Mouse (Mus musculus) 3T3-L1 (cell line): Measurements from ENCODE around the gene Tmem151b.

Experiments used
- DNase-seq: peaks from one replicate; pipeline ENCODE4 v3.0.0-alpha.2; 2015; ENCODE audit warnings: low read depth, low spot score

Gene Tmem151b

GRCm38 (mm10) chr17:45545278-45545961 lies 4.1 kb downstream of the Tmem151b start:
- no peak for DNase-seq

DNA sequence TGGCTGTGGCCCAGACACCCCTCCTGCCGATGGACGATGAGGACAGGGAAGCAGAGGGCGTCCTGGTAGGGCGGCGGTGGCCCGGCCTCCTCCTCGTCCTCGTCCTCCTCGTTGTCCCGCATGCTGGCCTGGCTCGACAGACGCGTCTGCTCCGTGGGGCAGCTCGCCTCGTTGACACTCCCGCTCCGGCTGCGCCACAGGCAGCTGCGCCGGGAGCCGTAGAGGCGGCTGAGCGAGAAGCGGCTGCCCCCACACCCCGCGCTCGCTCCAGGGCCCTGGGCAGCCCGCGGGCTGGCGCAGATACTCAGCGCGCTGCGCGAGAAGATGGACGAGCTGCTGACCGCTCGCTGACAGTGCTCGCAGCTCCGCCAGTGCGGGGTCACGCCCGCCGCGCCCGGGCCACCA lies 4.6 kb downstream of the Tmem151b start:
- no peak for DNase-seq

- DNase-seq: no peak
Measured at GRCm38 (mm10) chr17:45544001-45544872, 5.2 kb downstream of the Tmem151b start.

DNA sequence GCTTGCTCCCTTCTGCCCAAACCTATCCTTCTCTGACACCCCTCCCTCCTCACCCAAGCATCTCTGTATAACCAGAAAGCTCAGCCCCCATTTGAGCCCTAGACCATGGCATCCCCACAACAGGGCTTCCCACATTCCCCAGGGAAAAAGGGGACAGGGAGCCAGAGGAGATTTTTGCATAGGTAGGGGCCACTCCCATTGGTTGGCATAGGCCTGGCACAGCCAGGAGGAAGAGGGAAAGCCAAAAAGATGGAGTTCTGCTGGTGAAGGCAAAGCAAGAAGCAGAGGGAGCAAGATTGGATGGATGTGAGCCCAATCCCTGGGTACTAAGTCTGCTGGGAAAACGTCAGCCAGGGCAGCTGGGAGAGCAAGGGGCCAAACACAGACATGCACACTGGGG lies 6.4 kb downstream of the Tmem151b start:
- DNase-seq: no peak

DNA sequence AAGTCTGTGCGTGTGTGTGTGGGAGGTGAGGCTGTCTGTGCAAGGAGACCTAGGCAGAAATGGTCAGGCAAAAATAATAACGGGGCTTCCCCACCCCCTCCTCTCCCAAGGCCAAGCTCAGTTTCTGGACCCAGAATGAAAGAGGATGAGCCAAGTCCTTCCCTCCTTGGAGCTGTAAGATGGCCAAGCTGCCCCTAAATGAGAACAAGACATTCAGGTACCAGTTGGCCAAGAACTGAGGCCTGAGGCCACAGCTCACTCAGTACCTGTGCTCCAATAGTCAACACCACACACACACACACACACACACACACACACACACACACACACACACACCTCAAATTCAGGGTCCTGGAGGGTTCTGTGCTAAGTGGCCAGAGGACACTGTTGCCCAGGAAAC lies 6.8 kb downstream of the Tmem151b start:
- DNase-seq: no peak

DNA sequence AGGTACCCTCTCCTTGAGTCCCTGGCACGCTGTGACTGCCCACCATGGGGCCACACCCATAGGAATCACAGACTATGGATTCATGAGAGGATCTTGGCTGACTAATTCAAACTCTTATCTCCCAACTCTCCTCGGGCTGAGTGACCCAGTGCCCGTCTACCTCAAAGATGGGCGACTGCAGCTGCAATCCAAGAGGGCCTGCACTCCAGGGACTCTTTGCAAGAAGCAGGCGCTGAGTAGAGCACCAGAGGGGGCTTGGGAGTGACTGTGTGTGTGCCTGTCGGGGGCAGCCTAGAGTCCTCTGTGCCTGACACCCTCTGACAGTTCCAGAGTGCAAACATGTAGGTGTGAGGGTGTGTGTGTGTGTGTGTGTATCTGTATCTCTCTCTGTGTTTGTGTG lies 7.3 kb downstream of the Tmem151b start:
- DNase-seq: no peak

GRCm38 (mm10) chr17:45539664-45540063 lies 9.8 kb downstream of the Tmem151b start:
- no peak for DNase-seq

GRCm38 (mm10) chr17:45538394-45538793 lies 11.1 kb downstream of the Tmem151b start:
- no peak for DNase-seq

DNA sequence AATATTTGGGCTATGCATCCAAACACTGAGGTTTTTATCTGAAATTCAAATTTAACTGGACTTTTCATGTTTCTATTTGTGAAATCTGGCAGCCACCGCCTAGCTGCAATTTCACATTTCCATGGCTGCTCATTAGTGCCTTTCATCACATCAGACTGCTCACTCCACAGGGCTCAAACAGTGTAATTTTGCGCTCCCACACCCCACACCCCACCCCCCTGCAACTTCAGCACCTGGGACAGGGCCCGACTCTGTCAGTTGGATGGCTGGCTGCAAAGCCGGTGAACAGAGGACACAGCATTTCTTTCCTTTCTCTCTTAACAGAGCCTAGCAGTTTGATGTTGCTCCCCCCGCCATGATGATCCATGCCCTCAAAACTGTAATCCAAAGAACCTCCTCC lies 13.2 kb downstream of the Tmem151b start:
- no peak for DNase-seq

GRCm38 (mm10) chr17:45532896-45533295 lies 16.6 kb downstream of the Tmem151b start:
- DNase-seq: no peak

- DNase-seq: no peak
Measured at GRCm38 (mm10) chr17:45530346-45530782, 19.1 kb downstream of the Tmem151b start.

DNA sequence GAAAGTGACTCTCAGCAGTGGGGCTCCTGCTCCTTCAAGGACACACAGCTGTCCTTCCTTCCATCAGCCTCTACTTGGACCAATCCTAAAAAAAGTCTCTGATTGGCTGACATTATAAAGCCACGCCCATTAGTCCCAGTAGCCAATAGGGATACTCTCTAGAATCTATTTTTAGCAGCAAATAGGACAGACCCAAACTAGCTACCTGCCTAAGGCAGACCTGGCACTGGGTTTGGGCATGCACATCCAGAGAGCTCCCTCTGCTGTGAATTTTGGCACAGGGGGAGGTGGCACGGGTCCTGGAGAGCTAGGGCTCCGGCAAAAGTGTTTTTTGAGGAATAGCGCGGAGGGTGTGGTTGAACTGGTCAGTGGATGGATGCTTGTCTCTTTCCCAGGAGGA lies 22.9 kb downstream of the Tmem151b start:
- no peak for DNase-seq

DNA sequence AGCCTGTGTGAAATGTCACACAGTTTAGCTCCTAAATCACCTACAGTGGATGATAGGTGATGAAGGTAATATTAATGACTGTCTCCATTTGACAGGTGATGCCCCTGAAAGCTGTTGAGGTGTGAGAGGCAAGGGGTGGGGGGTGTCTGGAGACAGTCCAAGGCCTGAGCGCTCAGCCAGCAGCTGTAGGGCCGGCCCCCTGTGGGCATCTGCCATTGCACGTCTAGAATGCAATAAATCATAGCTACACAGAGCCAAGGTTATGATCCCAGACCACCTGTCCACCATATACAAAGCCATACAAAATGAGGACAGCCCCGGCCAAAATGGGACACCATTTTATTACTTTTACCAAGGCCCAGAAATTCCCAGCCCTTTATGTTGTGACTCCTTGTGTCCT lies 24.5 kb downstream of the Tmem151b start:
- no peak for DNase-seq

DNA sequence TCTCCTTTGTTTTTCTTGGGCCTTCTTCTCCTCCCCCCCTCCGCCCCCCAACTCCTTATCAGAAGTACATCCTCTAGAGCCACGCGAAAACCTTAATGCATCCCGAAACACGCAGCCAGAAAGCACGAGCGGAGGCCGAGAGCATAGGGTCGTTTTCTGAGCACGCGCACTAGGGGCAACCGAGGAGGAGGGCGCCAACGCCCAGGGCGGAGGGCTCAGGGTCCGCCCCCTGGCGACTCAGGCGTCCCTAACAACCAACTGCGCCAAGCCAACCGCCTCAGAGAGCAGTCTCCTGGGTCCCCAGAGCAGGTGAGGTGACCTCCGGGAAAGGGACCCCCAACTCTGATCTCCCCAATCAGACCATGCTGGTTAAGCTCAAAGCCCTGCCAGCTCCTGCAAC lies 26.2 kb downstream of the Tmem151b start, which contains the start of gene Tcte1:
Tcte1 (plus strand) TSS at position 172 of the 400 bp plus-strand sequence.
- no peak for DNase-seq

GRCm38 (mm10) chr17:45520136-45520535 lies 29.3 kb downstream of the Tmem151b start:
- DNase-seq: no peak

DNA sequence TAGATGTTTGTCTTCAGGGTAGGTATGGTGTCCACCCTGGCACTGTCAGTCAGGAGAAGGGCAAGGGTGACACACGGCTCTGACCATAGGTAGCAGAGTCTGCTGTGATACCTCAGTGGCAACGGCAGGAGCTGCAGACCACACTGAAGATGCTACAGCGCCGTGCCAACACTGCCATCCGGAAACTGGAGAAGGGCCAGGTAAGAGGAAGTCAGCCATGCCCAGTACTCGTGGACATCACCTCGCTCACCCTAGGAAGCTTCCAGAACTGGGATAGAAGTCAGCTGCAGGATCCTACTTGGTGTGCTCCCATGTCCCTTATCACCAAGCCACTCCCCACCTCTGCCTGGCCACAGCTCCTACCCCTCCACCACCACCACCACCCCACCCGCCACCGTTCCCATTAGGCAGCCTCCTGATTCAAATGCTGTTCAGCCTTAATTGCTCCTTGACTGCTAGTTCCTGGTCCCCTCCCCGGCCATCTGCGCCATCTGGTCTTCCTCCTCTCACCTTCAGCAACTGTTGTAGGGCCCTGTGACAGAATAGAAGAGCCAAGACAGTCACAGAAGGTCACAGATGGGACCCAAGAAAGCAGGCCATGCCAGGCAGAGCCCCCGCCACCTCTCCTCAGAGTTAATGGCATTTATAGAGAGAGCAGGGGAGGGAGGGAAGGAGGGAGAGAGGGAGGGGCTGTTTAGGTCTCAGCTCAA lies 30.6 kb downstream of the Tmem151b start:
- DNase-seq: no peak

DNA sequence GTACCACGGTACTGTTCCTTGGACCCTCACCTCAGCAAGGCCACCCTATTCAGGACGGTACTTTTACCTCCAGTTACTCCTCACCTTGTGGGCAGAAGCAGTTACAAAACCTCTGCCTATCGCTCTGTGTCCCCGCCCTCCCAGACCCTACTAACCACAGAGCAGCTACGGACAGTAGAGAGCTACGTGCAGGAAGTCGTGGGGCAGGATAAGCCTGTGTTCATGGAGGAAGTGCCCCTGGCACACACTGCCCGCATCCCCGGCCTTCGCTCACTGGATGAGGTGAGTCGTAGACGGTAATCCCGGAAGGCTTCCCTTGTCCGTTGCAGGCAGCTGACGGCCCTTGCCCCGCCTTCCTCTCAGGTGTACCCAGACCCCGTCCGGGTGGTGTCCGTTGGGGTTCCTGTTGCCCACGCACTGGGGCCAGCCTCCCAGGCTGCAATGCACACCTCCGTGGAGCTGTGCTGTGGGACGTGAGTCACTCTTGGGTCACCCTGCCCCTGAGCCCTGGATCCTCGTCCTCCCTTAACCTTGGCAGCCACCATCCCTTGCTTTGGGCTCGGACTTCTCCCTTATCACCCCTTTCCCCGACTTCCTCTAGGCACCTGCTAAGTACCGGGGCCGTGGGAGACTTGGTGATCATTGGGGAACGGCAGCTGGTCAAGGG lies 31.8 kb downstream of the Tmem151b start:
- no peak for DNase-seq

DNA sequence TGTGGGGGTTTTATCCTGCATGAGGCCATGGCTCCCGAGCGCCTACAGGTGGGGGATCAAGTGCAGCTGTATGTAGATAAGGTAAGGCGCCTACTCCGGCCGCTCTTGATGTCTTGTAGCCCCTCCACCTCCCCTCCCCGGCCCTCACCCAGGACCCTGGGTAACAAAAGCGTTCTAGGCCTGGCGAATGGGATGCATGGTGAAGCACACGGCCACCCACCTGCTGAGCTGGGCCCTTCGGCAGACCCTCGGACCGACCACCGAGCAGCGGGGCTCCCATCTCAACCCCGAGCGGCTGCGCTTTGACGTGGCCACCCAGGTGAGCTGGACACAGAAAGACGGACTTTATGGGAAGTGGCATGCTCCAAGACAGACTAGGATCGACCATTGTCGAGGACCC lies 32.3 kb downstream of the Tmem151b start:
- no peak for DNase-seq

DNA sequence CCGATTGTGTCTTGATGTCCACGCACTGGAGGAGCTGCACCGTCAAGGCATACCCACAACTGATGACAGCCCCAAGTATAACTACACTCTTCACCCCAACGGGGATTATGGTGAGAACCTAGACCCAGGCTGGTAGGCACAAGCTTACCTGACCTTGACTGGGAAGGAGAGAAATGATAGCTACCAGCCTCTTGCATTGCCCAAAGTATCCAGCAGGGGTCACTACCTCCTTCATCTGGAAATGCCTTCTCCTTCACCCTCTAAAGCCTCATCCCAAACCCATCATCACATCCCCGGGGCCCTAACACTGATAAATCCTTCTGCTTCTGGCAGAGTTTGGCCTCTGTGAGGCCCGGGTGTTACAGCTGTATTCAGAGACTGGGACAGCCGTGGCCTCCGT lies 33.0 kb downstream of the Tmem151b start:
- peak; percentile 83 for DNase-seq

DNA sequence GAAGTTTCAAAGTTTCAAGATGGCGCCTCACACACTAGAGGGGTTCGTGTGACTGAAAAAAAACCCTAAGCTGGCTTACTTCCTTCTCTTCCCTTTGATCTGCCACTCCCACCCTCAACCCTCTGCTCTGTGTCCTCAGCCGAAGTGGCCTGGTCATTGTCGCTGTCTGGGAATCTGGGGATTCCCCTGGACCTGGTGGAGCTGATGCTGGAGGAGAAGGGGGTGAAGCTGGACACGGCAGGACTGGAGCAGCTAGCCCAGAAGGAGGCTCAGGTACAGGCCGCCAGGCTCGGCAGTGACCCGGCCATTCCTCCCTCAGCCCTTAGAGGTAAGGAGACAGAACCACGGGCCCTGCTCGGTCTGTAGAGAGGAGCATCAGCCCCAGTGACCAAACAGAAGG lies 33.7 kb downstream of the Tmem151b start:
- peak; percentile 17 for DNase-seq

- DNase-seq: no peak
Measured at GRCm38 (mm10) chr17:45515204-45515726, 34.2 kb downstream of the Tmem151b start.
